Mouse (Mus musculus): ENCODE data around the gene Mff. TPM values are rescaled to one million over a fixed set of nuclear protein-coding genes. Genes with fewer than 3 reads are reported as not detected.
A peak's percentile ranks its signal among the peaks of the same experiment; 100 is the strongest.

The Mff gene
- polyA plus RNA-seq, 1 experiment from 2014 or later: 214 TPM

DNA sequence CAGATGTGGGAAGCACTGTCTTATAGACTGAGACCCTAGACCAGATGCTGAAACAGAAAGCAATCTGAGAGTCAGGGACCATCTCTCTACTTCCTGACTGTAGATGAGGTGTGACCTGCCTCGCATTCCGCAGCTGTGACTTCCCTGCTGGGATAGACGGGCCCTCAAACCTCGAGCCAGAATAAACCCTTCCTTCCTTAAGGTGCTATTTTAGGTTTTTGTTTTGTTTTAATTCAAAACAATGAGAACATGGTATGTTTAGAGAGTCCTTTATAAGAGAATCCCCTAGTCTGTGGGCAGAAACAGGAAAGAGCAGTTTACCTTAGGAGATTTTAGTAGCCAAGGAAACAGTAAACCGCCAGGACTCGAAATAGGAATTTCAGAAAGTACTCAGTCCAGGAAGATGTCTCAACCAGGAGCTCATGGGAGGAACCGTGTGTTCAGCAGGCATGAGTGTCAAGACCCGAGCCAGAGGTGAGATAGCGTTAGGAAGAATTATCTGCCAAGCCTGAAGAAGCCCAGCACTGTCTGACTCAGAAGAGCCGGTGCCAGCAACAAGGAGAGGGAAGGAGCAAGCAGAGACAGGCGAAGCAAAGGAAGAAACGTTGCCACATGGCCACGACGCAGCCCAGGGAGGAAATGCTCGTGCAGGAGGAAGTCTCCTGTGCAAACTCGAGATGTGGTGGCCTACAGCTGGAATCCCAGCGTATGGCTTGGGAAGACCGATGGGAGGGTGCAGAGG, 71.2 kb downstream of the Mff start:
- H3K9me3 ChIP-seq (ENCODE audit: low read depth, low read length): no peaks in the 10 kb centered on the region
- DNase-seq: peak; percentile 46
- 0 out of 2 replicates have a peak overlapping the region, but pooled peaks have one; percentile 42 for H3K27ac ChIP-seq (ENCODE audit: low read depth)
- no peak overlapping the region for H3K9ac ChIP-seq
- no peaks in the 10 kb centered on the region for H3K36me3 ChIP-seq (ENCODE audit: insufficient read depth)
- 47% methylated on average over 18 of the region's 18 CpGs for WGBS
- H3K27me3 ChIP-seq (ENCODE audit: insufficient read depth, low read length): no peaks in the 10 kb centered on the region
- H3K4me1 ChIP-seq (ENCODE audit: insufficient read depth): no peaks in the 10 kb centered on the region
- no peak overlapping the region for H3K4me2 ChIP-seq
- H3K4me3 ChIP-seq (ENCODE audit: low read depth, low read length): no peak overlapping the region
- TF ChIP-seq CTCF (IDR thresholded peaks at IDR 0.05; ENCODE audit: low read depth): no peak
- peak; percentile 62 for ATAC-seq (ENCODE audit: insufficient read depth)

DNA sequence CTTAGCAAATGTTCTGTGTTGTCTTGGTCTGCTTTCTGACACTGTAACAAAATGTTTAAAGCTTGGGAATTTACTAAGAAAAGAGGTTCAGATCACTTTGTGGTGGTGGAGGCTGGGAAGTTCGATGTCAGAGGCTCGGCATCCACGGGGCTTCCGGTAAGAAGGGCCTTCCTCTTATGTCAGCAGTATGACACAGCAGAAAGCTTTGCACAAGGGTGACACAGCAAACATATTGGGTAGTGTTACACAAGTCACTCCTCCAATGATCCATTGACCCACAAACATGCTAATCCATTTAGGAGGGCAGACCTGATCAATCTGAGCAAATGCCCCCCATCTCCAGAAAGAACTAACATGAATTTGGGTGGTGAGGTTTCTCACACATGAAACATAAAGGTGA, 72.4 kb downstream of the Mff start:
- H3K27ac ChIP-seq (ENCODE audit: low read depth): no peak overlapping the region
- no peak overlapping the region for H3K4me2 ChIP-seq
- DNase-seq: no peak
- 90% methylated on average over 4 of the region's 4 CpGs for WGBS
- no peak for ATAC-seq (ENCODE audit: insufficient read depth)
- H3K27me3 ChIP-seq (ENCODE audit: insufficient read depth, low read length): no peaks in the 10 kb centered on the region
- no peaks in the 10 kb centered on the region for H3K9me3 ChIP-seq (ENCODE audit: low read depth, low read length)
- no peaks in the 10 kb centered on the region for H3K4me1 ChIP-seq (ENCODE audit: insufficient read depth)
- H3K36me3 ChIP-seq (ENCODE audit: insufficient read depth): no peaks in the 10 kb centered on the region
- H3K9ac ChIP-seq: no peak overlapping the region
- no peak for TF ChIP-seq CTCF (IDR thresholded peaks at IDR 0.05; ENCODE audit: low read depth)
- H3K4me3 ChIP-seq (ENCODE audit: low read depth, low read length): no peak overlapping the region

DNA sequence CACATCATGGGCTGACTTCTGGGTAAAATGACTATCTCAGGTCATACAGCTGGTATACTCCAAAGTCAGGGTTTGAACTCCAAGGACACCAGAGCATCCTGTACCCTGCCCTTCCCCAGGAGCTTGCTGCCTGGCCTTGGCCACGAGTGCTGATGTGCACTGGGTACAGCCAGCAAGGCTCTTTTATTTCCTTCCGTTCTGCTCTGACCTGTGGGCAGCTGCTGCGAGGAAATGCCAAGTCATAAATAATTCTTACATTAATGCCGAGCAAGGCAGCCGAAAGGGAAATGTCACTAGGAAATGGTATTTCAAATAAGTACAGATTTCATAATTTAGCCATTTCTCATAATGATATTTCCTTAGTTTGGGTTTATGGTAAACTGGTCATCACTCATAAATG, 73.6 kb downstream of the Mff start:
- no peak for TF ChIP-seq CTCF (IDR thresholded peaks at IDR 0.05; ENCODE audit: low read depth)
- ATAC-seq (ENCODE audit: insufficient read depth): peak; percentile 64; the same call in 1 of the 2 replicates
- Histone ChIP-seq H3K36me3 (ENCODE audit: insufficient read depth) (no peaks in the 10 kb centered on the region), H3K4me1 (ENCODE audit: insufficient read depth) (no peaks in the 10 kb centered on the region), H3K9ac (no peak overlapping the region), H3K27me3 (ENCODE audit: insufficient read depth, low read length) (no peaks in the 10 kb centered on the region), H3K4me2 (no peak overlapping the region), H3K9me3 (ENCODE audit: low read depth, low read length) (no peaks in the 10 kb centered on the region), H3K4me3 (ENCODE audit: low read depth, low read length) (no peak overlapping the region), H3K27ac (ENCODE audit: low read depth) (no peak overlapping the region)
- peak; percentile 40 for DNase-seq
- whole genome bisulfite sequencing: 44% methylated on average over 5 of the region's 5 CpGs

DNA sequence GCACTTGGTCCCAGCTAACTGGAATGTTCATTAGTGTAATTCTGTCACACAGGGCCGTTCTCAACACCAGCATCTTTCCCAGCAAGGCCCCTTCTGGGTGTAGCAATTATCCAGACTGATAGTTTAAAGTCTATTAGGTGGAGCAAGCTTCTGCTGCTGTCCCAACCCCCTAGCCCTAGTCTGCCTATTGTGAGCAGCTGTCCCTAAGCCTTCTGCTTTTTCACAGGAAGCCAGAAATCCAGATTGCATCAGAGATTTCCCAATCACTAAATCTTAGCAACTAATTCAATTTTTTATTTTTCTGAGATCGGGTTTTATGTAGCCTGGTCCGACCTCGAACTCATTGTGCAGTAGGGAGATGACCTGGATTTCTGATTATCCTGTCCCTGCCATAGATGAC, 74.2 kb downstream of the Mff start:
- no peak overlapping the region for H3K4me2 ChIP-seq
- no peaks in the 10 kb centered on the region for H3K9me3 ChIP-seq (ENCODE audit: low read depth, low read length)
- TF ChIP-seq CTCF (IDR thresholded peaks at IDR 0.05; ENCODE audit: low read depth): no peak
- no peak overlapping the region for H3K27ac ChIP-seq (ENCODE audit: low read depth)
- ATAC-seq (ENCODE audit: insufficient read depth) (no peak), DNase-seq (no peak)
- no peak overlapping the region for H3K9ac ChIP-seq
- no peaks in the 10 kb centered on the region for H3K27me3 ChIP-seq (ENCODE audit: insufficient read depth, low read length)
- H3K4me3 ChIP-seq (ENCODE audit: low read depth, low read length): no peak overlapping the region
- H3K4me1 ChIP-seq (ENCODE audit: insufficient read depth): no peaks in the 10 kb centered on the region
- WGBS: 71% methylated on average over 4 of the region's 4 CpGs
- H3K36me3 ChIP-seq (ENCODE audit: insufficient read depth): no peaks in the 10 kb centered on the region

DNA sequence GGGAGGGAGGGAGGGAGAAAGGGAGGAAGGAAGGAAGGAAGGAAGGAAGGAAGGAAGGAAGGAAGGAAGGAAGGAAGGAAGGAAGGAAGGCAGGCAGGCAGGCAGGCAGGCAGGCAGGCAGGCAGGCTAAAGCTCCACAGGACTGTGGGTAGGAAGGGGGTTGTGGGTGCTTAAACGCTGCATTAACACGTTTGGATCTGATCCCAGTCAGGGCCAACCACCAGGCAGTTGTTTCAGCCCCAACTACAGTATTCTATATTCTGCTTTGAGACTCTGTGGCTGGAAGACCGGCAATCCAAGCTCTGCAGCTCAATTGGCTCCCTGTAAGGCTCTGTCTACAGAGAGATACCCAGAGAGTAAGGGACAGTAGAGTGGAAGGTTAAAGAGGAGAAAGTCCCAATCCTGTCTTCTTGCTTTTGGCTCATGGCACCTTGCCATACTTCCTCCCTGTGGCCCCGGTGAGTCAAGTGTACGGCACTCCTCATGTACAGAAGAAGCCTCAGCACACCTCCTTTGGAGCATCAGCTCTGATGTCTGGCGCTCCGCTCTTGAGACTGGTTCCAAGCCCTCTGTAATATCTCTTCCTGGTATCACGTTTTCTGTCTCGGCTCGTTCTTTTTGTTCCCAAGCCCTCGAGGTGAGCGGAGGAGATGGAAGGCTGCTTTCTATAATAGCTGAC, 76.6 kb downstream of the Mff start:
- no peak for TF ChIP-seq CTCF (IDR thresholded peaks at IDR 0.05; ENCODE audit: low read depth)
- H3K4me1 ChIP-seq (ENCODE audit: insufficient read depth): no peaks in the 10 kb centered on the region
- ATAC-seq (ENCODE audit: insufficient read depth) (no peak), DNase-seq (no peak)
- H3K9me3 ChIP-seq (ENCODE audit: low read depth, low read length): no peaks in the 10 kb centered on the region
- no peaks in the 10 kb centered on the region for H3K27me3 ChIP-seq (ENCODE audit: insufficient read depth, low read length)
- H3K36me3 ChIP-seq (ENCODE audit: insufficient read depth): no peaks in the 10 kb centered on the region
- H3K4me2 ChIP-seq: no peak overlapping the region
- no peak overlapping the region for H3K9ac ChIP-seq
- 74% methylated on average over 12 of the region's 12 CpGs for WGBS
- H3K27ac ChIP-seq (ENCODE audit: low read depth): no peak overlapping the region
- no peak overlapping the region for H3K4me3 ChIP-seq (ENCODE audit: low read depth, low read length)

Other genes with a start within 250 kb of the Mff start
- 8.0 and 8.4 TPM in 2 replicates for gene Col4a4, start 138.0 kb upstream of the Mff start, polyA plus RNA-seq (2014; fragmentation: Nextera tagmentation; extraction: Ambion mirVana)
- 3.8 and 4.5 TPM in 2 replicates for gene Col4a3, start 138.0 kb upstream of the Mff start, polyA plus RNA-seq (2014; fragmentation: Nextera tagmentation; extraction: Ambion mirVana)
- not detected in 2 replicates for gene Tm4sf20, start 43.6 kb downstream of the Mff start, polyA plus RNA-seq (2014; fragmentation: Nextera tagmentation; extraction: Ambion mirVana)
- not detected in 2 replicates for gene Gm47791, start 46.4 kb downstream of the Mff start, polyA plus RNA-seq (2014; fragmentation: Nextera tagmentation; extraction: Ambion mirVana)
- 47.8 and 48.4 TPM in 2 replicates for gene Agfg1, start 114.6 kb downstream of the Mff start, polyA plus RNA-seq (2014; fragmentation: Nextera tagmentation; extraction: Ambion mirVana)
- 0.32 TPM in 1 of 2 replicates, not detected in the other for gene A030005L19Rik, start 188.4 kb downstream of the Mff start, polyA plus RNA-seq (2014; fragmentation: Nextera tagmentation; extraction: Ambion mirVana)
- not detected in 2 replicates for gene A030014E15Rik, start 200.0 kb downstream of the Mff start, polyA plus RNA-seq (2014; fragmentation: Nextera tagmentation; extraction: Ambion mirVana)
- not detected in 2 replicates for gene Gm6217, start 206.5 kb downstream of the Mff start, polyA plus RNA-seq (2014; fragmentation: Nextera tagmentation; extraction: Ambion mirVana)
- gene A030003K21Rik, start 218.5 kb downstream of the Mff start, polyA plus RNA-seq (2014; fragmentation: Nextera tagmentation; extraction: Ambion mirVana): not detected in 2 replicates
- gene Gm7544, start 231.1 kb downstream of the Mff start, polyA plus RNA-seq (2014; fragmentation: Nextera tagmentation; extraction: Ambion mirVana): not detected in 2 replicates
- not detected in 2 replicates for gene Gm47955, start 235.4 kb downstream of the Mff start, polyA plus RNA-seq (2014; fragmentation: Nextera tagmentation; extraction: Ambion mirVana)